Mouse (Mus musculus) midbrain, embryonic 13.5 days (tissue): Measurements from ENCODE around the gene Irgq. TPM values are rescaled to one million over a fixed set of nuclear protein-coding genes. Genes with fewer than 3 reads are reported as not detected.

Experiments
- ATAC-seq: fragments of 200-750 bp; cut with Nextera tagmentation; 2 replicates; pipeline ENCODE4 v1.8.0; 2017; ENCODE audit warnings: mild to moderate bottlenecking, moderate TSS enrichment, moderate library complexity
- H3K27ac ChIP-seq: fragments of 300-500 bp; sonication (generic); 2 replicates; pipeline ENCODE4 v1.5.1; 2015; ENCODE audit warnings: inconsistent platforms, mild to moderate bottlenecking, moderate library complexity
- H3K27me3 ChIP-seq: fragments of 300-500 bp; sonication (generic); 2 replicates; pipeline ENCODE4 v1.6.1; 2015; ENCODE audit warnings: mild to moderate bottlenecking, inconsistent platforms
- H3K36me3 ChIP-seq: fragments of 300-500 bp; sonication (generic); 2 replicates; pipeline ENCODE4 v1.6.1; 2015; ENCODE audit warnings: mild to moderate bottlenecking, inconsistent platforms
- H3K4me1 ChIP-seq: fragments of 300-500 bp; sonication (generic); replicated peaks from 2 replicates; pipeline ENCODE4 v1.6.1; 2015; ENCODE audit warnings: inconsistent platforms
- H3K4me2 ChIP-seq: fragments of 300-500 bp; sonication (generic); replicated peaks from 2 replicates; pipeline ENCODE4 v1.6.1; 2015; ENCODE audit warnings: moderate library complexity, mild to moderate bottlenecking, inconsistent platforms
- H3K4me3 ChIP-seq: fragments of 300-500 bp; sonication (generic); replicated peaks from 2 replicates; pipeline ENCODE4 v1.5.1; 2015; ENCODE audit warnings: mild to moderate bottlenecking, inconsistent platforms
- H3K9ac ChIP-seq: fragments of 300-500 bp; sonication (generic); replicated peaks from 2 replicates; pipeline ENCODE4 v1.6.1; 2015; ENCODE audit warnings: mild to moderate bottlenecking, inconsistent platforms
- H3K9me3 ChIP-seq: fragments of 300-500 bp; sonication (generic); 2 replicates; pipeline ENCODE4 v1.6.1; 2016; ENCODE audit warnings: mild to moderate bottlenecking, inconsistent platforms
- WGBS: fragments of 180-500 bp; shearing (Covaris S2); methylation state at CpG from one replicate; pipeline ENCODE4 v1.1.7; 2015; 5-methylcytosine and 5-hydroxymethylcytosine counted together
- polyA plus RNA-seq: library from polyadenylated mRNA; unstranded; fragments of >200 nt; fragmentation: Nextera tagmentation; extraction: Ambion mirVana; gene quantifications from 2 replicates; pipeline ENCODE4 v1.2.1, GENCODE M21; 2015

Irgq gene
- polyA plus RNA-seq, 1 experiment from 2014 or later: 25.3 TPM

DNA sequence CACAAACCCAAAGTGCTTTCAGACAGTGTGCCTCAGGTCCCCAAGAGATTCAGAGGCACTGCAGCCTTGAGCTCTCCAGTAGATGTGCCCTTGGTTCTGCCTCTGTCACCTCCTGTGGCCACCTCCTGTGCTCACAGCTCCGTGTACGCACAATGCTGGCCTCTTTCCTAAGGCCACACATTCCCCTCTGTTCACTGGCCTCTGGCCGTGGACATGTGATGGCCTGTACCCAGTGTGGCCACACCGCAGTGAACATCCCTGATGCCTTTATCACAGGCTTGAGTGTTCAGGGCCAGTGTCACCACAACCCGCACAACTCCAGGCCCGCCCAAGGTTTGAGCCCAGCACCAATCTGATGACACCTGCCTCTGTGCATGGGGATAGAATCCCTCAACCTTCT, 54.4 kb downstream of the Irgq start:
- H3K4me1 ChIP-seq: peaks cover 11% of the 10 kb centered on the region; the same call in 1 of the 2 replicates
- H3K36me3 ChIP-seq: no peaks in the 10 kb centered on the region
- ATAC-seq: no peak
- H3K27ac ChIP-seq: no peak overlapping the region
- H3K9me3 ChIP-seq: no peaks in the 10 kb centered on the region
- WGBS: 91% methylated on average over 6 of the region's 6 CpGs
- no peak overlapping the region for H3K4me3 ChIP-seq
- H3K27me3 ChIP-seq: peaks cover 29% of the 10 kb centered on the region
- H3K9ac ChIP-seq: no peak overlapping the region
- H3K4me2 ChIP-seq: no peak overlapping the region

- Histone ChIP-seq H3K27ac (no peak overlapping the region), H3K9ac (no peak overlapping the region), H3K4me2 (no peak overlapping the region), H3K36me3 (no peaks in the 10 kb centered on the region), H3K27me3 (peaks cover 29% of the 10 kb centered on the region), H3K4me3 (peak overlapping the region; percentile 2; the same call in 1 of the 2 replicates), H3K4me1 (peaks cover 11% of the 10 kb centered on the region; the same call in 1 of the 2 replicates), H3K9me3 (no peaks in the 10 kb centered on the region)
- ATAC-seq: peak; percentile 27; the same call in 1 of the 2 replicates
- 57% methylated on average over 15 of the region's 16 CpGs for WGBS
Measured at GRCm38 (mm10) chr7:24585995-24586394, 55.5 kb downstream of the Irgq start.

DNA sequence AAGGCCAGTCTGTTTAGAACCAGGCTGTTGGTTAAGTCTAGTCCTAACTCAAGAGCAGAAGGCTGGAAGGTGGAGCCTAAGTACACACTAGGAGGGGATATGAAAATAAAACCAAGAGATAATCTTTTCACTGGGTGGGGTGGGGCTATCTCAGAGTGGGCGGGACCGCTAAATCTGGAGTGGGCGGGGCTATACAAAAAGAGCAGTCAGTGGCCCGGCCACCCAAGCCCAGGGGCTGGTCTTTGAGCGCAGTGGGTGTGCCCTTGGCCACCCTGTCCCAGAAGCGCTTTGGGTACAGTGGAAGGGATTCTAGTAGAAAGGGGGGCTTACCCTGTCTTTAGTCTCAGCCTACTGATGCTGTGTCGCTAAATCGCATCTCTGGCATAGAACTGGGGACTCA, 56.3 kb downstream of the Irgq start:
- peak; percentile 69 for ATAC-seq
- 13% methylated on average over 8 of the region's 8 CpGs for WGBS
- Histone ChIP-seq H3K4me3 (peak overlapping the region; percentile 53), H3K27ac (no peak overlapping the region), H3K9me3 (no peaks in the 10 kb centered on the region), H3K4me2 (peak overlapping the region; percentile 71), H3K9ac (peak overlapping the region; percentile 75), H3K4me1 (peaks cover 11% of the 10 kb centered on the region; the same call in 1 of the 2 replicates), H3K27me3 (peaks cover 29% of the 10 kb centered on the region), H3K36me3 (no peaks in the 10 kb centered on the region)

DNA sequence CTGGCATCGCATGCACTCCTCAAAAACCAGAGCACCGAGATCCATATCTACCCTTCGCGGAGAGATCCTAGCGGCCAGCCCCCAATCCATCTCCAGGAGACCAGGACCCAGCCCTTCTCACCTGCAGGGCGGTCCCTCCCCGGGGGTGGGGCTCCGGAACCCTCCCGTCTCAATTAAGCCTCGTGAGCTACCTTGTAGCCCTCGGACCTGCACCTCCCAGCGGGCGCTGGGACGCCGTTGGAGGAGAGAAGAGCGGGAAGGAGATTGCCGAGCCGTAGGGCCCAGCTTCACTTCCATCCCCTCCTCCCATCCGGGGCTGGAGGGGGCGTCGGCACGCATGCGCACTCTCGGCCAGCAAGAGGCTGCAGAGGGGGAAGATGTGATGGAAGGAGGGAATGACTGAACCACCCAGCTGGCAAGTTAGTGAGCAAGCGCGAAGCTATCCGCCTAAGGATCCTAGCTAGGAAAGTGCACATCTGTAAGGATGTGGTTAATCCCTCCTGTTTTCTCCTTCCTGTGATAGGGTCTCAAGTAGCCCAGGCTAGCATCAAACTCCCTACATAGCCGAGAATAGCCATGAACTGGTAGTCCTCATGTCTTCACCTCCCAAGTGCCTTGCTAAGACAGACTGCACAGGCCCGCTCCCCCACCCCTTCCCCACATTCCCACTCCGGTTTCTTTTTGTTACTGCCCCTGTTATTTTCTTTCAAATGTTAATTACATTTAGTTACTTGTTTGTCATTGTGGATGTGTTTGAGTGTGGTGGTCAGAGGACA, 57.0 kb downstream of the Irgq start, which contains the start of the genes Ethe1 and Zfp575:
Gene Ethe1, plus strand, starts transcription at position 214 of the 776 bp plus-strand sequence.
Gene Zfp575, minus strand, starts transcription at position 312 of the 776 bp plus-strand sequence.
- Histone ChIP-seq H3K9me3 (no peaks in the 10 kb centered on the region), H3K4me2 (peak within 1 kb of the TSS; percentile 71), H3K27me3 (peaks cover 29% of the 10 kb centered on the region), H3K36me3 (no peaks in the 10 kb centered on the region), H3K4me3 (peak within 1 kb of the TSS; percentile 53), H3K9ac (peak within 1 kb of the TSS; percentile 75), H3K4me1 (peaks cover 12% of the 10 kb centered on the region; the same call in 1 of the 2 replicates), H3K27ac (no peak within 1 kb of the TSS; the same call in 1 of the 2 replicates)
- 6% methylated on average over 30 of the region's 30 CpGs for WGBS
- ATAC-seq: peak; percentile 75

Other genes starting within 250 kb of the Irgq start
- gene Zfp61, start 229.5 kb upstream of the Irgq start, polyA plus RNA-seq: 41.2 and 49.4 TPM in 2 replicates
- 19.4 and 22.0 TPM in 2 replicates for gene Zfp94, start 214.0 kb upstream of the Irgq start, polyA plus RNA-seq
- 0.40 TPM in 1 of 2 replicates, not detected in the other for gene Tescl, start 196.8 kb upstream of the Irgq start, polyA plus RNA-seq
- gene Lypd5, start 181.5 kb upstream of the Irgq start, polyA plus RNA-seq: not detected in 2 replicates
- gene Kcnn4, start 160.4 kb upstream of the Irgq start, polyA plus RNA-seq: 0.40 and 0.66 TPM in 2 replicates
- 32.9 and 33.5 TPM in 2 replicates for gene Smg9, start 131.1 kb upstream of the Irgq start, polyA plus RNA-seq
- gene Irgc1, start 78.4 kb upstream of the Irgq start, polyA plus RNA-seq: not detected in 2 replicates
- gene Plaur, start 68.2 kb upstream of the Irgq start, polyA plus RNA-seq: 1.0 and 1.2 TPM in 2 replicates
- gene Cadm4, start 48.7 kb upstream of the Irgq start, polyA plus RNA-seq: 52.4 and 67.8 TPM in 2 replicates
- 234 and 261 TPM in 2 replicates for gene Zfp428, start 23.7 kb upstream of the Irgq start, polyA plus RNA-seq
- gene AC161166.1, start 18.2 kb upstream of the Irgq start, polyA plus RNA-seq: 1.2 and 1.9 TPM in 2 replicates
- not detected in 2 replicates for gene Pinlyp, start 15.4 kb downstream of the Irgq start, polyA plus RNA-seq
- gene Xrcc1, start 15.6 kb downstream of the Irgq start, polyA plus RNA-seq: 65.8 and 71.4 TPM in 2 replicates
- gene Ethe1, start 56.9 kb downstream of the Irgq start, polyA plus RNA-seq: 13.8 and 14.7 TPM in 2 replicates
- gene Zfp575, start 57.0 kb downstream of the Irgq start, polyA plus RNA-seq: 6.4 and 6.6 TPM in 2 replicates
- gene Phldb3, start 80.1 kb downstream of the Irgq start, polyA plus RNA-seq: not detected in 2 replicates
- gene Lypd3, start 105.9 kb downstream of the Irgq start, polyA plus RNA-seq: not detected in 2 replicates
- gene Tex101, start 146.0 kb downstream of the Irgq start, polyA plus RNA-seq: 0.15 TPM in 1 of 2 replicates, not detected in the other
- not detected in 2 replicates for gene BC049730, start 178.6 kb downstream of the Irgq start, polyA plus RNA-seq
- not detected in 2 replicates for gene Gm4763, start 196.2 kb downstream of the Irgq start, polyA plus RNA-seq
- gene Cd177, start 229.6 kb downstream of the Irgq start, polyA plus RNA-seq: 0.26 and 0.34 TPM in 2 replicates
- gene Ceacam10, start 246.5 kb downstream of the Irgq start, polyA plus RNA-seq: not detected in 2 replicates